Comparison of ENCODE assay signal across 16 mouse cellular contexts in the genomic region with DNA sequence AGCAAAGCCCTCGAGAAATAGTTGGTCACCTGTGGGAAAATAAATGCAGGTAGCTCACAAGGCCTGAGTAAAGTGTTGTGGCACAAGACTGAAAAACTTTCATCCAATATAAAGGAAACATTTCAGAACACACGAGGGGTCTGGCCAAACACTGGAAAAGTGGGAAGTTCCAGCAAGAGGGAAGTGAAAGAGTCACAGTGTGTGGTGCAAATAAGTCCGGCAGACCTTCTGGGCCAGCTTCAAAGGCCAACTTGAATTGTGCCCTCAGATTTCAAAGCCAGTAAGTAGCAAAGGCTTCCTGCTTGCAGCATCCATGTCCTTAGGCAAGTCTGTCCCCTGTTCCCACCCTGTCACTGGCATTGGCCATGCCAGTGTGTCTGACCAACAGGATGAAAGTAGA.
"Had no signal": no experiment of that assay in that cellular context is flagged by ENCODE, and none has a peak within 500 bp of the region (broad histone marks: within the 10 kb centered on the region; RNA-seq: fewer than 3 reads in every experiment).

No protein-coding gene starts in this region.

- H3K27ac ChIP-seq: kidney, postnatal 0 days; layer of hippocampus, adult 2 months; limb, embryonic 13.5 days; liver, embryonic 14.5 days; midbrain, embryonic 10.5 days; neural tube, embryonic 12.5 days; stomach, embryonic 15.5 days had no signal

- H3K27me3 ChIP-seq: limb, embryonic 13.5 days; neural tube, embryonic 12.5 days; stomach, embryonic 15.5 days had no signal

- ATAC-seq: midbrain, embryonic 16.5 days had no signal

- DNase-seq: kidney, adult 11 months; kidney, adult 9 months; kidney, postnatal 36 days; left cerebral cortex, postnatal 4 days; lung, adult 18-20 months; thymus, adult 2 months; thymus, postnatal 25 days had no signal

- H3K4me3 ChIP-seq: layer of hippocampus, adult 2 months; limb, embryonic 13.5 days; midbrain, embryonic 10.5 days; myocyte; neural tube, embryonic 12.5 days; stomach, embryonic 15.5 days had no signal

- H3K4me1 ChIP-seq: stomach, embryonic 15.5 days had no signal

- H3K9ac ChIP-seq: limb, embryonic 13.5 days; liver, embryonic 14.5 days; neural tube, embryonic 12.5 days; stomach, embryonic 15.5 days had no signal

- H3K4me2 ChIP-seq: limb, embryonic 13.5 days; neural tube, embryonic 12.5 days; stomach, embryonic 15.5 days had no signal

- H3K9me3 ChIP-seq: limb, embryonic 13.5 days; midbrain, embryonic 10.5 days; neural tube, embryonic 12.5 days; stomach, embryonic 15.5 days had no signal

- H3K36me3 ChIP-seq: limb, embryonic 13.5 days; midbrain, embryonic 10.5 days; neural tube, embryonic 12.5 days; stomach, embryonic 15.5 days had no signal
